In genomic region chr11:97406094-97406951, GRCm38 (mm10) we compare ENCODE assay signal across 9 mouse cellular contexts. TPM values are rescaled to one million over a fixed set of nuclear protein-coding genes. Genes with fewer than 3 reads are reported as not detected.
DNase-seq lines count a peak whose midpoint lies in the region; ATAC-seq and TF ChIP-seq lines count a peak whose summit lies in the region.
"Had no signal": no experiment of that assay in that cellular context is flagged by ENCODE, and none has a peak within 500 bp of the region (broad histone marks: within the 10 kb centered on the region; RNA-seq: fewer than 3 reads in every experiment).

No protein-coding gene starts in this region.

- no peak overlapping the region for H3K4me3 ChIP-seq in CH12.LX (replicated peaks in 1 of 3; ENCODE audit: low read depth in 2 of 3, low read length in 2 of 3, poor library complexity in 1 of 3)
- no peak overlapping the region for H3K4me3 ChIP-seq in heart, embryonic 11.5 days (ENCODE audit: low read depth, low read length)
- no peak overlapping the region; the same call in 1 of the 2 replicates for H3K4me3 ChIP-seq in kidney, embryonic 16.5 days (ENCODE audit: low read length)
- peak overlapping the region; percentile 1; the same call in 1 of the 2 replicates for H3K4me3 ChIP-seq in stomach, embryonic 16.5 days (replicated peaks; ENCODE audit: low read length)
- no peak overlapping the region; the same call in 1 of the 2 replicates for H3K4me3 ChIP-seq in layer of hippocampus, adult 2 months

- peak; percentile 15 to 60 for DNase-seq in cerebellum, postnatal 25 days
- no peak for DNase-seq in CH12.LX (ENCODE audit: extremely low read depth)
- no peak for DNase-seq in layer of hippocampus, adult 2 months (ENCODE audit: low spot score in 2 of 2)
- no peak for DNase-seq in left cerebral cortex, adult 18-20 months (ENCODE audit: low spot score in 2 of 2)

- no peaks in the 10 kb centered on the region for H3K9me3 ChIP-seq in CH12.LX (replicated peaks; ENCODE audit: low read length)
- no peaks in the 10 kb centered on the region for H3K9me3 ChIP-seq in heart, embryonic 11.5 days (replicated peaks; ENCODE audit: control insufficient read depth, low read length)
- H3K9me3 ChIP-seq in kidney, embryonic 16.5 days (ENCODE audit: low read length): no peaks in the 10 kb centered on the region
- H3K9me3 ChIP-seq in stomach, embryonic 16.5 days (replicated peaks; ENCODE audit: control insufficient read depth, low read length): no peaks in the 10 kb centered on the region

- H3K79me2 ChIP-seq in CH12.LX (replicated peaks; ENCODE audit: control insufficient read depth, extremely low read depth, insufficient read depth, poor library complexity, severe bottlenecking): no peaks in the 10 kb centered on the region

- H3K27ac ChIP-seq in CH12.LX (ENCODE audit: insufficient read depth, low read depth): no peak overlapping the region
- H3K27ac ChIP-seq in heart, embryonic 11.5 days (ENCODE audit: low read depth, low read length): peak overlapping the region; percentile 58
- peak overlapping the region; percentile 36; the same call in 1 of the 2 replicates for H3K27ac ChIP-seq in kidney, embryonic 16.5 days (ENCODE audit: low read length)
- H3K27ac ChIP-seq in stomach, embryonic 16.5 days (ENCODE audit: low read length): peak overlapping the region; percentile 18
- H3K27ac ChIP-seq in layer of hippocampus, adult 2 months: no peak overlapping the region

- dilution Hi-C loops in CH12.LX (cut with MboI; ENCODE audit: extremely low pct_ligation_motif_present, extremely low pct_unique_long_range_greater_than_20kb, low sequenced_read_pairs): no loop called here

- no peak for TF ChIP-seq POLR2A in CH12.LX (IDR thresholded peaks at IDR 0.05; ENCODE audit: low read depth, low read length)

- H3K36me3 ChIP-seq in CH12.LX (replicated peaks in 1 of 2; ENCODE audit: control insufficient read depth in 1 of 2, insufficient read depth in 1 of 2, low read length in 1 of 2): no peaks in the 10 kb centered on the region
- no peaks in the 10 kb centered on the region for H3K36me3 ChIP-seq in heart, embryonic 11.5 days (ENCODE audit: control insufficient read depth, insufficient read depth, low read length)
- H3K36me3 ChIP-seq in kidney, embryonic 16.5 days (ENCODE audit: insufficient read depth, low read length): no peaks in the 10 kb centered on the region
- no peaks in the 10 kb centered on the region for H3K36me3 ChIP-seq in stomach, embryonic 16.5 days (ENCODE audit: control insufficient read depth, insufficient read depth, low read length)

- H3K4me2 ChIP-seq in CH12.LX (ENCODE audit: insufficient read depth, low read depth, poor library complexity, severe bottlenecking): no peak overlapping the region
- H3K4me2 ChIP-seq in heart, embryonic 11.5 days: peak overlapping the region; percentile 27
- peak overlapping the region; percentile 23; the same call in 1 of the 2 replicates for H3K4me2 ChIP-seq in kidney, embryonic 16.5 days (replicated peaks; ENCODE audit: low read depth, low read length)
- peak overlapping the region; percentile 4; the same call in 1 of the 2 replicates for H3K4me2 ChIP-seq in stomach, embryonic 16.5 days (ENCODE audit: low read depth, low read length)

- WGBS in heart, embryonic 11.5 days (ENCODE audit: insufficient replicate concordance): 48% methylated on average over 10 of the region's 10 CpGs
- WGBS in kidney, embryonic 16.5 days: 68% methylated on average over 10 of the region's 10 CpGs
- WGBS in stomach, embryonic 16.5 days: 60% methylated on average over 10 of the region's 10 CpGs

- ATAC-seq in cerebellum, adult (ENCODE audit: insufficient number of reproducible peaks, low FRiP score, low TSS enrichment): no peak
- ATAC-seq in heart, embryonic 11.5 days (replicated peaks; ENCODE audit: insufficient number of reproducible peaks, low FRiP score, low TSS enrichment): 0 out of 2 replicates have a peak, but pooled peaks have one; percentile 1
- ATAC-seq in kidney, embryonic 16.5 days (ENCODE audit: low FRiP score, low TSS enrichment): no peak
- peak; percentile 12; the same call in 1 of the 2 replicates for ATAC-seq in stomach, embryonic 16.5 days (ENCODE audit: insufficient read depth, low FRiP score)

- H3K9ac ChIP-seq in CH12.LX (ENCODE audit: insufficient read depth, low read depth): no peak overlapping the region
- H3K9ac ChIP-seq in heart, embryonic 11.5 days (ENCODE audit: low read depth, low read length): peak overlapping the region; percentile 11; the same call in 1 of the 2 replicates
- H3K9ac ChIP-seq in kidney, embryonic 16.5 days (replicated peaks; ENCODE audit: low read length): no peak overlapping the region
- H3K9ac ChIP-seq in stomach, embryonic 16.5 days (ENCODE audit: low read length): peak overlapping the region; percentile 20

- no peak for TF ChIP-seq RAD21 in CH12.LX (IDR thresholded peaks at IDR 0.05; ENCODE audit: low read depth, low read length)

- TF ChIP-seq CTCF in CH12.LX (conservative IDR thresholded peaks at IDR 0.05 in 1 of 2, IDR thresholded peaks at IDR 0.05 in 1 of 2; ENCODE audit: low read depth in 2 of 2, low read length in 2 of 2): no peak
- no peak for TF ChIP-seq CTCF in layer of hippocampus, adult 2 months (conservative IDR thresholded peaks at IDR 0.05)

- TF ChIP-seq EP300 in CH12.LX (IDR thresholded peaks at IDR 0.05; ENCODE audit: low read length): no peak

- peaks cover 24 to 62% of the 10 kb centered on the region in 2 experiments for H3K4me1 ChIP-seq in CH12.LX (ENCODE audit: control insufficient read depth in 1 of 2, insufficient read depth in 2 of 2)
- peaks cover 46% of the 10 kb centered on the region for H3K4me1 ChIP-seq in heart, embryonic 11.5 days (ENCODE audit: control insufficient read depth, insufficient read depth, low read length)
- peaks cover 26% of the 10 kb centered on the region for H3K4me1 ChIP-seq in kidney, embryonic 16.5 days (ENCODE audit: insufficient read depth, low read length)
- H3K4me1 ChIP-seq in stomach, embryonic 16.5 days (ENCODE audit: control insufficient read depth, insufficient read depth, low read length): peaks cover 23% of the 10 kb centered on the region

- in situ Hi-C loops in CH12.LX (cut with MboI; ENCODE audit: low pct_ligation_motif_present, low pct_unique_long_range_greater_than_20kb, low sequenced_read_pairs): loop anchor here (5.0 kb wide), 1 partner anchor 61 kb away; no protein-coding TSS in a partner anchor

- H3K27me3 ChIP-seq in CH12.LX (replicated peaks): peaks cover 41% of the 10 kb centered on the region
- no peaks in the 10 kb centered on the region for H3K27me3 ChIP-seq in heart, embryonic 11.5 days (ENCODE audit: control insufficient read depth, insufficient read depth, low read length)
- H3K27me3 ChIP-seq in kidney, embryonic 16.5 days (ENCODE audit: insufficient read depth, low read length): peaks cover 8% of the 10 kb centered on the region; the same call in 1 of the 2 replicates
- H3K27me3 ChIP-seq in stomach, embryonic 16.5 days (ENCODE audit: control insufficient read depth, insufficient read depth, low read length): no peaks in the 10 kb centered on the region

TF ChIP-seq in CH12.LX, 34 proteins besides CTCF, POLR2A, EP300 and RAD21:
- TF ChIP-seq ETS1 (conservative IDR thresholded peaks at IDR 0.05; ENCODE audit: low read depth, low read length): no peak
- TF ChIP-seq MYC (IDR thresholded peaks at IDR 0.05; ENCODE audit: low read depth, low read length): no peak
- TF ChIP-seq MAZ (IDR thresholded peaks at IDR 0.05; ENCODE audit: low read depth, low read length): 0 out of 2 replicates have a peak, but pooled peaks have one; percentile 25

RNA-seq across cellular contexts. Expression of gene Arhgap23, which starts 9.0 kb away (rescaled TPM):
- total RNA-seq in CH12.LX (2012; rRNA removed): 2.1 and 4.2 TPM in 2 replicates
- 0.89 and 1.2 TPM in 2 replicates for total RNA-seq in CH12.LX (2014; rRNA removed)
- polyA plus RNA-seq in CH12.LX (2012; ENCODE audit: insufficient read length, low read depth): 4.9 and 5.6 TPM in 2 replicates
- 6.7 and 8.3 TPM in 2 replicates for polyA plus RNA-seq in heart, embryonic 11.5 days (2014; fragmentation: Nextera tagmentation; extraction: Ambion mirVana)
- polyA plus RNA-seq in kidney, embryonic 16.5 days (2015; fragmentation: Nextera tagmentation; extraction: Ambion mirVana): 6.0 and 6.2 TPM in 2 replicates
- 4.4 and 4.8 TPM in 2 replicates for polyA plus RNA-seq in stomach, embryonic 16.5 days (2015; fragmentation: Nextera tagmentation; extraction: Ambion mirVana)
- 10 to 100 TPM; 66.0 to 74.1 TPM for total RNA-seq in layer of hippocampus, adult 2 months (2021)
- total RNA-seq in left cerebral cortex, adult 18-20 months (2021): 10 to 100 TPM; 66.5 to 75.0 TPM

RNA-seq across cellular contexts. Expression of gene Socs7, which starts 44.0 kb away (rescaled TPM):
- 17.0 and 17.4 TPM in 2 replicates for total RNA-seq in CH12.LX (2012; rRNA removed)
- total RNA-seq in CH12.LX (2014; rRNA removed): 10.2 and 11.9 TPM in 2 replicates
- 14.2 and 15.1 TPM in 2 replicates for polyA plus RNA-seq in CH12.LX (2012; ENCODE audit: insufficient read length, low read depth)
- polyA plus RNA-seq in heart, embryonic 11.5 days (2014; fragmentation: Nextera tagmentation; extraction: Ambion mirVana): 2.2 and 2.9 TPM in 2 replicates
- polyA plus RNA-seq in kidney, embryonic 16.5 days (2015; fragmentation: Nextera tagmentation; extraction: Ambion mirVana): 3.4 and 3.5 TPM in 2 replicates
- polyA plus RNA-seq in stomach, embryonic 16.5 days (2015; fragmentation: Nextera tagmentation; extraction: Ambion mirVana): 2.8 and 3.4 TPM in 2 replicates
- 10 to 100 TPM; 79.5 to 79.7 TPM for total RNA-seq in layer of hippocampus, adult 2 months (2021)
- total RNA-seq in left cerebral cortex, adult 18-20 months (2021): 10 to 100 TPM; 80.9 to 92.7 TPM

RNA-seq across cellular contexts. Expression of gene Gpr179, which starts 54.4 kb away (rescaled TPM):
- 0.04 and 0.08 TPM in 2 replicates for total RNA-seq in CH12.LX (2012; rRNA removed)
- total RNA-seq in CH12.LX (2014; rRNA removed): not detected in 2 replicates
- polyA plus RNA-seq in CH12.LX (2012; ENCODE audit: insufficient read length, low read depth): 0.03 and 0.05 TPM in 2 replicates
- 0.01 TPM in 1 of 2 replicates, not detected in the other for polyA plus RNA-seq in heart, embryonic 11.5 days (2014; fragmentation: Nextera tagmentation; extraction: Ambion mirVana)
- polyA plus RNA-seq in kidney, embryonic 16.5 days (2015; fragmentation: Nextera tagmentation; extraction: Ambion mirVana): 0.21 and 0.24 TPM in 2 replicates
- polyA plus RNA-seq in stomach, embryonic 16.5 days (2015; fragmentation: Nextera tagmentation; extraction: Ambion mirVana): 0.25 and 0.36 TPM in 2 replicates
- total RNA-seq in layer of hippocampus, adult 2 months (2021): under 1 TPM; 0.20 to 0.33 TPM
- under 1 TPM; 0.09 to 0.12 TPM for total RNA-seq in left cerebral cortex, adult 18-20 months (2021)
- total RNA-seq: common myeloid progenitor, adult 5-6 weeks had no signal

Comparison
In these comparisons a context has a peak if more than half of its experiments do, and no peak if none do; other contexts are left out.
1. DNase-seq: peak in cerebellum, postnatal 25 days (2 of 2); none in CH12.LX (single experiment), layer of hippocampus, adult 2 months (0 of 2) and left cerebral cortex, adult 18-20 months (0 of 2).
2. ATAC-seq: peak in heart, embryonic 11.5 days (single experiment) and stomach, embryonic 16.5 days (single experiment); none in cerebellum, adult (single experiment) and kidney, embryonic 16.5 days (single experiment).
3. H3K27ac ChIP-seq: peak in heart, embryonic 11.5 days (single experiment), kidney, embryonic 16.5 days (single experiment) and stomach, embryonic 16.5 days (single experiment); none in CH12.LX (single experiment) and layer of hippocampus, adult 2 months (single experiment).
4. H3K9ac ChIP-seq: peak in heart, embryonic 11.5 days (single experiment) and stomach, embryonic 16.5 days (single experiment); none in CH12.LX (single experiment) and kidney, embryonic 16.5 days (single experiment).